Mouse (Mus musculus) 3134 (cell line): ENCODE data around the gene Tbc1d10a.

Experiments
- DNase-seq: peaks from one replicate; pipeline ENCODE4 v3.0.0-alpha.2; 2011; ENCODE audit warnings: low spot score; ENCODE audit not compliant: insufficient read length; ENCODE audit errors: extremely low read depth

The Tbc1d10a gene

DNA sequence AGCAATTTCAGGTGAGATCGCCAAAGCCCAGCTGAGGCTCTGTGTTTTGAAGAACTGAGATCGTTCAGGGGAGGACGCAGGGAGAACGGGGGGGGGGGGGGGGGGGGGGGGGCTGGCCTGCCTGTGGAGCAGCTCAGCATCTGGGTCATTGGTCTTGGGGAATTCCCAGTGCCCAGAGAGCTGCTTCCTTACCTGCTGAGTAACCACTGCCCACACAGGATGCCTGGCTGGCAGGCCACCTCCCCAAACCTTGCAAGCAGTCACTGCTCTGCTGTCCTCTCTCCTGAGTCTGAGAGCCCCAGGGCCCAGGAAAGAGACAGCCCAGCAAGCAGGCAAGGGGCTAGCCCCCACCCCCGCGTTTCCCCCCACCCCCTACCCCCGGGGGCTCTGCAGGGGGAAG is 76.3 kb downstream of the Tbc1d10a start:
- DNase-seq = peak; percentile 56

DNA sequence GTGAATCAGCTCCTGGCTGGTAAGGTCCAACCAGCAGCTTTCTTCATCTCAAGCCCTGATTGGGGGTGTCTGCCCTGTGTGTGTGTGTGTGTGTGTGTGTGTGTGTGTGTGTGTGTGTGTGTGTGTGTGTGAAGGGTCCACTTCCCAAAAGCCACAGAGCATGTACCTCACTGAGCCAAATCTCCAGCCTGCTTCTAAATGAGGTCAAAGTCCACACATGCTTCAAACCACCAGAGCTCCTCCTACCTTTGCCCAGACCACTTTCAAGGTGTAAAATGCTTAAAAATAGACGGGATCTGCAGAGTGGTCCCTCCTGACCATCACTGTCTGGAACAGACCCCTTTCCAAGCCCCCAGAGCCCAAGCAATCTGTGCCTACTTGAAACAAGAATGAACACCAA is 76.7 kb downstream of the Tbc1d10a start:
- DNase-seq = no peak

DNA sequence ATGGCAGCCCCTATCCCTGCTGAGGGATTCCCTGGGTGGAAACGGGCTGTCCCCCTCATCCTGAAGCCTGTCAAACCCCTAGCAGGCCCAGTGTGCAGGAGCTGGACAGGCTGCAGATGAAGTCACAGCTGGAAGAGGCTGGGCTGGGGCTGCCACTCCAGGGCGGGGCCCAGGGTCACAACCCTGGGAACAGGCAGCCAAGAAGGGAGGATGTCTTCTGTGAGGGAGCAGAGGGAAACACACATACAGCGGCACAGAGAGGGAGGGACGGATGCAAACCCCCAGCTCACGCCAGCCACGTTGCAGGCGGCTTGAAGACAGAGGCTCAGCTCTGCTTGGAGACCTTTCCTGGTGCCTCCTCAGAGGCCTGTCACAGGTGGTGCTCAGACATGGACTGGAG is 77.5 kb downstream of the Tbc1d10a start:
- peak; percentile 84 for DNase-seq
